Mouse (Mus musculus): Measurements from ENCODE around the gene Faap20. TPM values are rescaled to one million over a fixed set of nuclear protein-coding genes. Genes with fewer than 3 reads are reported as not detected.

The Faap20 gene
- total RNA-seq, 1 experiment from 2014 or later: 17.0 TPM

GRCm38 (mm10) chr4:155219271-155220212 is 30.1 kb upstream of the Faap20 start:
- ATAC-seq (replicated peaks; ENCODE audit: insufficient number of reproducible peaks, low FRiP score, low TSS enrichment, poor library complexity, severe bottlenecking): no peak

GRCm38 (mm10) chr4:155220213-155221100 is 29.1 kb upstream of the Faap20 start:
- ATAC-seq (replicated peaks; ENCODE audit: insufficient number of reproducible peaks, low FRiP score, low TSS enrichment, poor library complexity, severe bottlenecking): no peak

GRCm38 (mm10) chr4:155221106-155221505 is 28.5 kb upstream of the Faap20 start:
- no peak for ATAC-seq (replicated peaks; ENCODE audit: insufficient number of reproducible peaks, low FRiP score, low TSS enrichment, poor library complexity, severe bottlenecking)

- no peak for ATAC-seq (replicated peaks; ENCODE audit: insufficient number of reproducible peaks, low FRiP score, low TSS enrichment, poor library complexity, severe bottlenecking)
Measured at GRCm38 (mm10) chr4:155221599-155222551, 27.7 kb upstream of the Faap20 start.

- no peak for ATAC-seq (replicated peaks; ENCODE audit: insufficient number of reproducible peaks, low FRiP score, low TSS enrichment, poor library complexity, severe bottlenecking)
Measured at GRCm38 (mm10) chr4:155222552-155222840, 27.1 kb upstream of the Faap20 start, which contains the start of gene Ski. Gene Ski (minus strand): TSS chr4:155222592.

GRCm38 (mm10) chr4:155222841-155223593 is 26.6 kb upstream of the Faap20 start:
- peak; percentile 80 for ATAC-seq (replicated peaks; ENCODE audit: insufficient number of reproducible peaks, low FRiP score, low TSS enrichment, poor library complexity, severe bottlenecking)

- no peak; the same call in 1 of the 2 replicates for ATAC-seq (replicated peaks; ENCODE audit: insufficient number of reproducible peaks, low FRiP score, low TSS enrichment, poor library complexity, severe bottlenecking)
Measured at GRCm38 (mm10) chr4:155223594-155224528, 25.7 kb upstream of the Faap20 start.

- no peak for ATAC-seq (replicated peaks; ENCODE audit: insufficient number of reproducible peaks, low FRiP score, low TSS enrichment, poor library complexity, severe bottlenecking)
Measured at GRCm38 (mm10) chr4:155225918-155226317, 23.7 kb upstream of the Faap20 start.

GRCm38 (mm10) chr4:155227986-155228385 is 21.6 kb upstream of the Faap20 start:
- no peak for ATAC-seq (replicated peaks; ENCODE audit: insufficient number of reproducible peaks, low FRiP score, low TSS enrichment, poor library complexity, severe bottlenecking)

- no peak for ATAC-seq (replicated peaks; ENCODE audit: insufficient number of reproducible peaks, low FRiP score, low TSS enrichment, poor library complexity, severe bottlenecking)
Measured at GRCm38 (mm10) chr4:155228461-155228860, 21.1 kb upstream of the Faap20 start.

GRCm38 (mm10) chr4:155233878-155234277 is 15.7 kb upstream of the Faap20 start:
- ATAC-seq (replicated peaks; ENCODE audit: insufficient number of reproducible peaks, low FRiP score, low TSS enrichment, poor library complexity, severe bottlenecking): no peak

- peak; percentile 59 for ATAC-seq (replicated peaks; ENCODE audit: insufficient number of reproducible peaks, low FRiP score, low TSS enrichment, poor library complexity, severe bottlenecking)
Measured at GRCm38 (mm10) chr4:155234371-155235310, 15.0 kb upstream of the Faap20 start.

- no peak for ATAC-seq (replicated peaks; ENCODE audit: insufficient number of reproducible peaks, low FRiP score, low TSS enrichment, poor library complexity, severe bottlenecking)
Measured at GRCm38 (mm10) chr4:155235311-155236119, 14.1 kb upstream of the Faap20 start.

- no peak for ATAC-seq (replicated peaks; ENCODE audit: insufficient number of reproducible peaks, low FRiP score, low TSS enrichment, poor library complexity, severe bottlenecking)
Measured at GRCm38 (mm10) chr4:155236737-155237385, 12.7 kb upstream of the Faap20 start.

- no peak for ATAC-seq (replicated peaks; ENCODE audit: insufficient number of reproducible peaks, low FRiP score, low TSS enrichment, poor library complexity, severe bottlenecking)
Measured at GRCm38 (mm10) chr4:155238276-155238675, 11.3 kb upstream of the Faap20 start.

All from monocyte, adult 5-6 weeks (primary cell).